Mouse (Mus musculus): Measurements from ENCODE around the gene Obscn. TPM values are rescaled to one million over a fixed set of nuclear protein-coding genes. Genes with fewer than 3 reads are reported as not detected.

The Obscn gene
- total and polyA plus RNA-seq, 2 experiments from 2014 or later = 0.38 to 2.1 TPM

GRCm38 (mm10) chr11:59163255-59164236 is 27.3 kb upstream of the Obscn start, which contains the start of gene Iba57:
Iba57 (minus strand) TSS chr11:59163739.
- peak within 1 kb of the TSS; percentile 96 for H3K27ac ChIP-seq (ENCODE audit: low read depth, low read length)
- peaks cover 7% of the 10 kb centered on the region for H3K4me1 ChIP-seq (ENCODE audit: insufficient read depth, low read length)
- no peaks in the 10 kb centered on the region for H3K27me3 ChIP-seq (ENCODE audit: insufficient read depth, low read length)
- H3K36me3 ChIP-seq (ENCODE audit: insufficient read depth, low read length) = peaks cover 8% of the 10 kb centered on the region
- 4% methylated on average over 50 of the region's 68 CpGs for WGBS
- ATAC-seq (ENCODE audit: low FRiP score) (peak; percentile 97), DNase-seq (ENCODE audit: low spot score) (peak; percentile 99)
- TF ChIP-seq CTCF (IDR thresholded peaks at IDR 0.05) = peak; percentile 49
- peak within 1 kb of the TSS; percentile 66 for H3K9ac ChIP-seq (replicated peaks; ENCODE audit: low read length, poor library complexity, severe bottlenecking)
- peak within 1 kb of the TSS; percentile 65 for H3K4me2 ChIP-seq (ENCODE audit: low read depth, low read length, poor library complexity, severe bottlenecking)
- no peaks in the 10 kb centered on the region for H3K9me3 ChIP-seq (ENCODE audit: low read length)
- peak within 1 kb of the TSS; percentile 49 for H3K4me3 ChIP-seq (ENCODE audit: low read depth, low read length)

GRCm38 (mm10) chr11:59162443-59163254 is 26.4 kb upstream of the Obscn start:
- no peak for DNase-seq (ENCODE audit: low spot score)
- ATAC-seq (ENCODE audit: low FRiP score) = peak; percentile 5; the same call in 1 of the 2 replicates
- H3K27ac ChIP-seq (ENCODE audit: low read depth, low read length) = peak overlapping the region; percentile 96

DNA sequence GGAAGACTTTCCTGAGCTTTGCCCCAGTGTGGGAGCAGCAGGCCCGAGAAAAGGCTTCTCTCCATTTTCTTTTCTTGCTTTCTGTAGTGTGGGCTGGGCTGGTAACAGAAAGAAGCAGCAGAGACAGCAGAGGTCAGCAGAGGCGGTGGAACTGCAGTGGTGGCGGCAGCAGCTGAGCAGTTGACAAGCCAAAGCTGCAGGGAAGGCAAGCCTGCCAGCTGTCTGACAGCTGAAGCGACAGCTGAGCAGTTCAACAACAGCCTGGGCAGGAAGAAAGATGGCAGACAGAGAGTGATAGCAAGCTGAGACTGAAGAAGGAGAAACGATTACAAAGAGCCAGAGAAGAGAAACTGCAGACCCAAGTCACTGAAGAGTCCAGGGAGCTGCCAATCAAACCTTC is 25.2 kb upstream of the Obscn start:
- no peak for TF ChIP-seq CTCF (IDR thresholded peaks at IDR 0.05)
- no peaks in the 10 kb centered on the region for H3K9me3 ChIP-seq (ENCODE audit: low read length)
- no peaks in the 10 kb centered on the region for H3K27me3 ChIP-seq (ENCODE audit: insufficient read depth, low read length)
- DNase-seq (ENCODE audit: low spot score) (peak; percentile 12), ATAC-seq (ENCODE audit: low FRiP score) (no peak)
- no peak overlapping the region for H3K27ac ChIP-seq (ENCODE audit: low read depth, low read length)
- no peak overlapping the region for H3K9ac ChIP-seq (replicated peaks; ENCODE audit: low read length, poor library complexity, severe bottlenecking)
- peaks cover 7% of the 10 kb centered on the region for H3K4me1 ChIP-seq (ENCODE audit: insufficient read depth, low read length)
- peaks cover 20% of the 10 kb centered on the region for H3K36me3 ChIP-seq (ENCODE audit: insufficient read depth, low read length)
- no peak overlapping the region for H3K4me3 ChIP-seq (ENCODE audit: low read depth, low read length)
- WGBS = 73% methylated on average over 5 of the region's 5 CpGs
- no peak overlapping the region for H3K4me2 ChIP-seq (ENCODE audit: low read depth, low read length, poor library complexity, severe bottlenecking)

More at GRCm38 (mm10) chr11:59162443-59163254, 26.4 kb upstream of the Obscn start:
- Histone ChIP-seq H3K4me3 (ENCODE audit: low read depth, low read length) (peak overlapping the region; percentile 49), H3K9ac (replicated peaks; ENCODE audit: low read length, poor library complexity, severe bottlenecking) (peak overlapping the region; percentile 66), H3K36me3 (ENCODE audit: insufficient read depth, low read length) (peaks cover 17% of the 10 kb centered on the region), H3K9me3 (ENCODE audit: low read length) (no peaks in the 10 kb centered on the region), H3K4me1 (ENCODE audit: insufficient read depth, low read length) (peaks cover 7% of the 10 kb centered on the region), H3K27me3 (ENCODE audit: insufficient read depth, low read length) (no peaks in the 10 kb centered on the region), H3K4me2 (ENCODE audit: low read depth, low read length, poor library complexity, severe bottlenecking) (peak overlapping the region; percentile 65)
- WGBS = 54% methylated on average over 9 of the region's 9 CpGs
- no peak for TF ChIP-seq CTCF (IDR thresholded peaks at IDR 0.05)

DNA sequence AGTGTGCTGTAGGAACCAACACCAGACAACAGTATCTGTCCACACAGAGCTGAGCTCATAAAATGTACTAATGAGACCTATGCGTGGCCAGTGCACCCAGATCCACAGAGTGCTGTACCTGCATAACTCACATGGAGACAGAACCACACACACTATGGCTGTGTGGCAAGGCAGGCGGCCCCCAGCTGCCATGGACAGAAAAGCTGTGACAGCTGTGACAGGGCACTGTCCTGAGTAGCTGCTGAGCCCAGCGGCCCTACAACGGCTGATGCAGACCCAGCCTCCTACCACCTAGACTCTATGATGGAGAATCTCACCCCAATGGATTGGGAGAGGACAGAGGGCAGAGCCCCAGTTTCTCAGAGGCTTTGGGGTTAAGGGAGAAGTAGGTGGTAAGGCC is 23.4 kb upstream of the Obscn start:
- ATAC-seq (ENCODE audit: low FRiP score) (no peak), DNase-seq (ENCODE audit: low spot score) (no peak)
- peaks cover 29% of the 10 kb centered on the region for H3K36me3 ChIP-seq (ENCODE audit: insufficient read depth, low read length)
- TF ChIP-seq CTCF (IDR thresholded peaks at IDR 0.05) = no peak
- H3K9ac ChIP-seq (replicated peaks; ENCODE audit: low read length, poor library complexity, severe bottlenecking) = no peak overlapping the region
- no peaks in the 10 kb centered on the region for H3K27me3 ChIP-seq (ENCODE audit: insufficient read depth, low read length)
- no peaks in the 10 kb centered on the region for H3K9me3 ChIP-seq (ENCODE audit: low read length)
- peaks cover 7% of the 10 kb centered on the region for H3K4me1 ChIP-seq (ENCODE audit: insufficient read depth, low read length)
- H3K4me3 ChIP-seq (ENCODE audit: low read depth, low read length) = no peak overlapping the region
- H3K27ac ChIP-seq (ENCODE audit: low read depth, low read length) = no peak overlapping the region
- WGBS = 80% methylated on average over 4 of the region's 4 CpGs
- H3K4me2 ChIP-seq (ENCODE audit: low read depth, low read length, poor library complexity, severe bottlenecking) = no peak overlapping the region

DNA sequence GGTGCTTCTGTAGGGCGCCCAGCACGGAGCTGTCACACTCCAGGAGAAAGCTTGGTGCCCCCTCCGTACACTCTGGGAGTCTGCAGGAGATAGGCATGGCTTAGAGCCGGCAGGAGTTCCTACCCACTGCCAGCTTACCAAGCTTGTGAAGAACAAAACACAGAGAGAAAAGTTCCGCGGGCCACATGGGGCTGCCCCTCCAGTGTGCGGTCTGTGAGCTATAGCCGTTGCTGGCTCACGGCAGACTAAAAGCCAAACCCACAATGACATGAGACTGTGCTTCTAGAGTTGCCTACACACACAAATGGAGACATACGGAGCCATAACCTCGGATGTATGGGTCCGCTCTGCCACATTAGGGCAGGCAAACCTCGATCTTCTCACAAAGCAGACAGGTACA is 22.9 kb upstream of the Obscn start:
- no peaks in the 10 kb centered on the region for H3K9me3 ChIP-seq (ENCODE audit: low read length)
- H3K4me3 ChIP-seq (ENCODE audit: low read depth, low read length) = no peak overlapping the region
- no peaks in the 10 kb centered on the region for H3K27me3 ChIP-seq (ENCODE audit: insufficient read depth, low read length)
- peaks cover 29% of the 10 kb centered on the region for H3K36me3 ChIP-seq (ENCODE audit: insufficient read depth, low read length)
- 95% methylated on average over 13 of the region's 13 CpGs for WGBS
- no peak for TF ChIP-seq CTCF (IDR thresholded peaks at IDR 0.05)
- H3K27ac ChIP-seq (ENCODE audit: low read depth, low read length) = no peak overlapping the region
- DNase-seq (ENCODE audit: low spot score) (no peak), ATAC-seq (ENCODE audit: low FRiP score) (no peak)
- no peak overlapping the region for H3K4me2 ChIP-seq (ENCODE audit: low read depth, low read length, poor library complexity, severe bottlenecking)
- no peak overlapping the region for H3K9ac ChIP-seq (replicated peaks; ENCODE audit: low read length, poor library complexity, severe bottlenecking)
- peaks cover 6% of the 10 kb centered on the region for H3K4me1 ChIP-seq (ENCODE audit: insufficient read depth, low read length)

Data from midbrain, postnatal 0 days (tissue).